Mouse (Mus musculus): ENCODE results near the gene Serpinb8. TPM values are rescaled to one million over a fixed set of nuclear protein-coding genes. Genes with fewer than 3 reads are reported as not detected.

Serpinb8 gene
- 1 to 10 TPM; 4.1 TPM for total RNA-seq (2021)
- long read RNA-seq, full-length matches to known transcripts: 1 of 2 reads
- long read RNA-seq, partial matches to known transcripts: 0 of 2 reads
- long read RNA-seq, other reads (novel, unspliced or antisense): 1 of 2 reads

GRCm38 (mm10) chr1:107589691-107590470, at the start of gene Serpinb8:
Gene Serpinb8, plus strand, starts transcription at chr1:107590006.
- DNase-seq (ENCODE audit: low spot score in 2 of 2): peak; percentile 35 to 45

GRCm38 (mm10) chr1:107559494-107559893, 30.3 kb upstream of the Serpinb8 start:
- no peak for DNase-seq (ENCODE audit: low spot score in 2 of 2)

GRCm38 (mm10) chr1:107562110-107562509, 27.7 kb upstream of the Serpinb8 start:
- peak in 1 of 2 experiments; percentile 16 for DNase-seq (ENCODE audit: low spot score in 2 of 2)

GRCm38 (mm10) chr1:107565644-107566043, 24.2 kb upstream of the Serpinb8 start:
- DNase-seq (ENCODE audit: low spot score in 2 of 2): no peak

- DNase-seq (ENCODE audit: low spot score in 2 of 2): no peak
Observed at GRCm38 (mm10) chr1:107576094-107576493, 13.7 kb upstream of the Serpinb8 start.

GRCm38 (mm10) chr1:107577514-107577913, 12.3 kb upstream of the Serpinb8 start:
- no peak for DNase-seq (ENCODE audit: low spot score in 2 of 2)

GRCm38 (mm10) chr1:107581220-107581619, 8.6 kb upstream of the Serpinb8 start:
- DNase-seq (ENCODE audit: low spot score in 2 of 2): no peak

- DNase-seq (ENCODE audit: low spot score in 2 of 2): no peak
Observed at GRCm38 (mm10) chr1:107582900-107583299, 6.9 kb upstream of the Serpinb8 start.

GRCm38 (mm10) chr1:107583958-107584376, 5.8 kb upstream of the Serpinb8 start:
- no peak for DNase-seq (ENCODE audit: low spot score in 2 of 2)

GRCm38 (mm10) chr1:107584932-107585331, 4.9 kb upstream of the Serpinb8 start:
- DNase-seq (ENCODE audit: low spot score in 2 of 2): no peak

GRCm38 (mm10) chr1:107586196-107586595, 3.6 kb upstream of the Serpinb8 start:
- no peak for DNase-seq (ENCODE audit: low spot score in 2 of 2)

- DNase-seq (ENCODE audit: low spot score in 2 of 2): no peak
Observed at GRCm38 (mm10) chr1:107588206-107588605, 1.6 kb upstream of the Serpinb8 start.

GRCm38 (mm10) chr1:107588642-107589041, 1.2 kb upstream of the Serpinb8 start:
- no peak for DNase-seq (ENCODE audit: low spot score in 2 of 2)

- DNase-seq (ENCODE audit: low spot score in 2 of 2): no peak
Observed at GRCm38 (mm10) chr1:107592644-107593043, 2.8 kb downstream of the Serpinb8 start.

GRCm38 (mm10) chr1:107593469-107593868, 3.7 kb downstream of the Serpinb8 start:
- DNase-seq (ENCODE audit: low spot score in 2 of 2): no peak

- no peak for DNase-seq (ENCODE audit: low spot score in 2 of 2)
Observed at GRCm38 (mm10) chr1:107596874-107597273, 7.1 kb downstream of the Serpinb8 start.

- DNase-seq (ENCODE audit: low spot score in 2 of 2): peak; percentile 17 to 40
Observed at GRCm38 (mm10) chr1:107598476-107598875, 8.7 kb downstream of the Serpinb8 start.

- no peak for DNase-seq (ENCODE audit: low spot score in 2 of 2)
Observed at GRCm38 (mm10) chr1:107608942-107609341, 19.1 kb downstream of the Serpinb8 start.

GRCm38 (mm10) chr1:107614087-107614486, 24.3 kb downstream of the Serpinb8 start:
- no peak for DNase-seq (ENCODE audit: low spot score in 2 of 2)

- DNase-seq (ENCODE audit: low spot score in 2 of 2): no peak
Observed at GRCm38 (mm10) chr1:107622017-107622416, 32.2 kb downstream of the Serpinb8 start.

- no peak for DNase-seq (ENCODE audit: low spot score in 2 of 2)
Observed at GRCm38 (mm10) chr1:107635936-107636335, 46.1 kb downstream of the Serpinb8 start.

- DNase-seq (ENCODE audit: low spot score in 2 of 2): no peak
Observed at GRCm38 (mm10) chr1:107638056-107638455, 48.2 kb downstream of the Serpinb8 start.

- no peak for DNase-seq (ENCODE audit: low spot score in 2 of 2)
Observed at GRCm38 (mm10) chr1:107638459-107638858, 48.7 kb downstream of the Serpinb8 start.
